Comparison of ENCODE assay signal across 19 mouse cellular contexts in genomic region chr2:157376995-157377394, GRCm38 (mm10). TPM values are rescaled to one million over a fixed set of nuclear protein-coding genes. Genes with fewer than 3 reads are reported as not detected.
"Had no signal": no experiment of that assay in that cellular context is flagged by ENCODE, and none has a peak within 500 bp of the region (broad histone marks: within the 10 kb centered on the region; RNA-seq: fewer than 3 reads in every experiment).

No protein-coding gene starts in this region.

- H3K4me2 ChIP-seq: kidney, embryonic 15.5 days; limb, embryonic 15.5 days; liver, embryonic 12.5 days; lung, embryonic 14.5 days had no signal

- H3K9ac ChIP-seq: kidney, embryonic 15.5 days; limb, embryonic 15.5 days; liver, embryonic 12.5 days; lung, embryonic 14.5 days; midbrain, embryonic 12.5 days had no signal

- H3K9me3 ChIP-seq: kidney, embryonic 15.5 days; limb, embryonic 15.5 days; liver, embryonic 12.5 days; midbrain, embryonic 12.5 days had no signal

- H3K27ac ChIP-seq: kidney, embryonic 15.5 days; left cerebral cortex, adult 2 months; liver, embryonic 12.5 days had no signal

- ATAC-seq: liver, embryonic 12.5 days had no signal

- H3K27me3 ChIP-seq: kidney, embryonic 15.5 days; limb, embryonic 15.5 days; liver, embryonic 12.5 days; midbrain, embryonic 12.5 days had no signal

- DNase-seq: kidney, postnatal 14 days; lung, postnatal 14 days; spleen, adult 18-20 months; thymus, adult 2 months; thymus, postnatal 25 days had no signal

- H3K4me3 ChIP-seq: kidney, embryonic 15.5 days; left cerebral cortex, adult 2 months; limb, embryonic 15.5 days; liver, embryonic 12.5 days; midbrain, embryonic 12.5 days had no signal

RNA-seq across cellular contexts. Expression of gene Ghrh, which starts 29.7 kb away (rescaled TPM):
- total RNA-seq: left cerebral cortex, adult 2 months; left cerebral cortex, postnatal 14 days; megakaryocyte-erythroid progenitor cell, adult 5-6 weeks; neutrophil, adult 5-6 weeks had no signal
- polyA plus RNA-seq: limb, embryonic 11.5 days; limb, embryonic 15.5 days; liver, embryonic 12.5 days; liver, embryonic 16.5 days; lung, embryonic 14.5 days; neural tube, embryonic 11.5 days; stomach, embryonic 14.5 days; urinary bladder, adult 2 months had no signal
